Mouse (Mus musculus) CH12.LX (cell line): Measurements from ENCODE around the gene Cnot6. TPM values are rescaled to one million over a fixed set of nuclear protein-coding genes. Genes with fewer than 3 reads are reported as not detected.

Experiments used
- DNase-seq: peaks from one replicate; pipeline ENCODE4 v3.0.0-alpha.2; 2013; ENCODE audit errors: extremely low read depth
- H3K27ac ChIP-seq: 2 replicates; pipeline ENCODE4 v1.5.1; 2012; ENCODE audit warnings: low read depth, mild to moderate bottlenecking, control low read depth, moderate library complexity; ENCODE audit not compliant: insufficient read depth
- H3K27me3 ChIP-seq: replicated peaks from 2 replicates; pipeline ENCODE3; 2012; ENCODE audit warnings: inconsistent platforms
- H3K36me3 ChIP-seq, 2 experiments: replicated peaks in 1 of 2; 2 replicates each; pipeline versions ENCODE3 to v1.6.1; 2012; ENCODE audit warnings: inconsistent platforms in 1 of 2, low read length in 1 of 2, mild to moderate bottlenecking in 1 of 2, mixed read lengths in 1 of 2, moderate library complexity in 1 of 2; ENCODE audit not compliant: control insufficient read depth in 1 of 2, insufficient read depth in 1 of 2
- H3K4me1 ChIP-seq, 2 experiments: 2 replicates each; pipeline ENCODE4 v1.6.1; 2012; ENCODE audit warnings: inconsistent platforms in 1 of 2, moderate library complexity in 1 of 2; ENCODE audit not compliant: insufficient read depth in 2 of 2, control insufficient read depth in 1 of 2
- H3K4me2 ChIP-seq: 2 replicates; pipeline ENCODE4 v1.6.1; 2012; ENCODE audit warnings: low read depth, mild to moderate bottlenecking, control low read depth; ENCODE audit not compliant: poor library complexity, insufficient read depth, severe bottlenecking
- H3K4me3 ChIP-seq, 3 experiments: fragments of 150-350 bp in 1 of 3; sonication (generic) in 1 of 3; replicated peaks in 1 of 3; 2 replicates each; pipeline versions ENCODE3 to v1.5.1; 2011 to 2012; ENCODE audit warnings: low read depth in 2 of 3, low read length in 2 of 3, mild to moderate bottlenecking in 2 of 3, moderate library complexity in 2 of 3, control low read depth in 1 of 3, improper control_type of control experiment in 1 of 3, inconsistent platforms in 1 of 3, mixed read lengths in 1 of 3; ENCODE audit not compliant: poor library complexity in 1 of 3
- H3K79me2 ChIP-seq: replicated peaks from 2 replicates; pipeline ENCODE4 v1.6.1; 2012; ENCODE audit warnings: mild to moderate bottlenecking, moderate library complexity; ENCODE audit not compliant: control insufficient read depth, poor library complexity, insufficient read depth, severe bottlenecking; ENCODE audit errors: extremely low read depth
- H3K9ac ChIP-seq: 2 replicates; pipeline ENCODE4 v1.6.1; 2012; ENCODE audit warnings: low read depth, mild to moderate bottlenecking, control low read depth, moderate library complexity; ENCODE audit not compliant: insufficient read depth
- H3K9me3 ChIP-seq: replicated peaks from 2 replicates; pipeline ENCODE3; 2012; ENCODE audit warnings: low read length, inconsistent platforms, mixed read lengths
- CTCF ChIP-seq, 2 experiments: IDR thresholded peaks in 1 of 2; conservative IDR thresholded peaks in 1 of 2; 2 replicates each; pipeline ENCODE4 v1.5.1; 2011 to 2012; ENCODE audit warnings: low read depth in 2 of 2, low read length in 2 of 2, improper control_type of control experiment in 1 of 2, inconsistent platforms in 1 of 2, mild to moderate bottlenecking in 1 of 2, moderate library complexity in 1 of 2
- EP300 ChIP-seq: IDR thresholded peaks from 2 replicates; pipeline ENCODE4 v1.6.1; 2011; ENCODE audit warnings: low read length, improper control_type of control experiment
- IRF4 ChIP-seq: IDR thresholded peaks from 2 replicates; pipeline ENCODE4 v1.6.1; 2014; ENCODE audit warnings: low read depth, mild to moderate bottlenecking, inconsistent platforms, low read length, improper control_type of control experiment
- JUND ChIP-seq: conservative IDR thresholded peaks from 2 replicates; pipeline ENCODE4 v1.6.1; 2011; ENCODE audit warnings: low read depth, low read length, improper control_type of control experiment
- MAFK ChIP-seq: IDR thresholded peaks from 2 replicates; pipeline ENCODE4 v1.6.1; 2011; ENCODE audit warnings: low read length, improper control_type of control experiment; ENCODE audit not compliant: insufficient replicate concordance
- MAZ ChIP-seq: IDR thresholded peaks from 2 replicates; pipeline ENCODE4 v1.6.1; 2012; ENCODE audit warnings: low read depth, mild to moderate bottlenecking, inconsistent platforms, low read length, improper control_type of control experiment, moderate library complexity
- MEF2A ChIP-seq: IDR thresholded peaks from 2 replicates; pipeline ENCODE4 v1.6.1; 2014; ENCODE audit warnings: low read depth, mild to moderate bottlenecking, inconsistent platforms, low read length, improper control_type of control experiment, borderline replicate concordance
- MYC ChIP-seq: IDR thresholded peaks from 2 replicates; pipeline ENCODE4 v1.6.1; 2011; ENCODE audit warnings: low read depth, mild to moderate bottlenecking, improper control_type of control experiment, low read length
- NELFE ChIP-seq: IDR thresholded peaks from 2 replicates; pipeline ENCODE4 v1.6.1; 2011; ENCODE audit warnings: low read depth, low read length, improper control_type of control experiment
- NRF1 ChIP-seq: IDR thresholded peaks from 2 replicates; pipeline ENCODE4 v1.6.1; 2014; ENCODE audit warnings: low read depth, mild to moderate bottlenecking, inconsistent platforms, low read length, improper control_type of control experiment, moderate library complexity
- POLR2A ChIP-seq: IDR thresholded peaks from 2 replicates; pipeline ENCODE4 v1.6.1; 2011; ENCODE audit warnings: low read depth, mild to moderate bottlenecking, improper control_type of control experiment, low read length
- SIN3A ChIP-seq: IDR thresholded peaks from 2 replicates; pipeline ENCODE4 v1.6.1; 2012; ENCODE audit warnings: low read length, improper control_type of control experiment, inconsistent platforms
- TBP ChIP-seq: conservative IDR thresholded peaks from 2 replicates; pipeline ENCODE4 v1.6.1; 2011; ENCODE audit warnings: low read depth, low read length, improper control_type of control experiment
- UBTF ChIP-seq: IDR thresholded peaks from 2 replicates; pipeline ENCODE4 v1.6.1; 2012; ENCODE audit warnings: low read depth, mild to moderate bottlenecking, inconsistent platforms, low read length, improper control_type of control experiment, moderate library complexity
- ZKSCAN1 ChIP-seq: IDR thresholded peaks from 2 replicates; pipeline ENCODE4 v1.6.1; 2012; ENCODE audit warnings: low read depth, inconsistent platforms, low read length, improper control_type of control experiment, borderline replicate concordance
- ZMIZ1 ChIP-seq: IDR thresholded peaks from 2 replicates; pipeline ENCODE4 v1.6.1; 2012; ENCODE audit warnings: low read depth, mild to moderate bottlenecking, inconsistent platforms, low read length, improper control_type of control experiment
- ZNF384 ChIP-seq: IDR thresholded peaks from 2 replicates; pipeline ENCODE4 v1.6.1; 2012; ENCODE audit warnings: low read depth, low read length, improper control_type of control experiment, inconsistent platforms
- dilution Hi-C: fragments of 300-500 bp; cut with MboI; formaldehyde crosslinking; loops from 2 replicates; pipeline ENCODE4 v1.14.3; 2020; ENCODE audit warnings: low sequenced_read_pairs; ENCODE audit not compliant: extremely low pct_unique_long_range_greater_than_20kb, extremely low pct_ligation_motif_present
- in situ Hi-C: fragments of 300-500 bp; cut with MboI; formaldehyde crosslinking; loops from 3 replicates; pipeline ENCODE4 v1.14.3; 2019; ENCODE audit warnings: low sequenced_read_pairs, low pct_ligation_motif_present, low pct_unique_long_range_greater_than_20kb, mixed read lengths
- polyA plus RNA-seq: library from polyadenylated mRNA; unstranded; fragments of >175 nt; gene quantifications from 2 replicates; pipeline ENCODE4 v1.2.1, GENCODE M21; 2012; ENCODE audit warnings: low read depth; ENCODE audit not compliant: insufficient read length
- total RNA-seq, 2 experiments: library from RNA; depleted of rRNA; stranded (reverse); fragments of 300-350 nt in 1 of 2; fragments of >200 nt in 1 of 2; gene quantifications; 2 replicates each; pipeline ENCODE4 v1.2.3; 2012 to 2014

Cnot6 gene
- total and polyA plus RNA-seq, 3 experiments, result 32.4 to 90.8 (median 85.0) TPM

DNA sequence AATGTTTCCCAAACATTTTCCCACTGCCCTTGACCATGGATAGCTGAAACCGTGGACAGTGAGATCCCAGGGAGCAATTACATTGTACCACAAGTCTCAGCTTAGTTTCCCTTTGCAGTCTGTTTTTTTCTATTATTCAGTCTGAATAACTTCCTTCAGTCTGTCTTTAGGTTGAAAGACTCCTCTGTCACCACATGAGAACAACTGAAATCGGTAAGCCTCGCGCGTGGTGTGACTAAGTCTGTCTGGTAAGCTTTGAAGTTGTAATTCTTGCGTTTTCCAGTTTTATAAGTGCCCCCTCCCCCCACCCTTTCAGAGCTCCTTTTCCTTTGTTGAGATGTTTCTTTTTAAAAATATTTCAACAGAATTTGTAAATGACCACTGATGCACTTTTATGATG lies 10.2 kb upstream of the Cnot6 start:
- H3K27ac ChIP-seq, result no peak overlapping the region
- H3K27me3 ChIP-seq, result no peaks in the 10 kb centered on the region
- peaks cover 0 to 3% of the 10 kb centered on the region in 2 experiments for H3K36me3 ChIP-seq
- dilution Hi-C loops, result no loop called here
- no peak overlapping the region for H3K4me2 ChIP-seq
- in situ Hi-C loops, result no loop called here
- no peaks in the 10 kb centered on the region for H3K9me3 ChIP-seq
- no peak overlapping the region for H3K4me3 ChIP-seq
- H3K79me2 ChIP-seq, result no peaks in the 10 kb centered on the region
- peaks cover 0 to 19% of the 10 kb centered on the region in 2 experiments; a peak in 2 of 4 replicates for H3K4me1 ChIP-seq
- TF ChIP-seq TBP, result no peak
- TF ChIP-seq MEF2A, result no peak
- no peak for TF ChIP-seq JUND
- no peak for TF ChIP-seq ZKSCAN1
- TF ChIP-seq CTCF (conservative IDR thresholded peaks at IDR 0.05 in 1 of 2, IDR thresholded peaks at IDR 0.05 in 1 of 2; ENCODE audit: low read depth in 2 of 2, low read length in 2 of 2), result no peak
- TF ChIP-seq EP300, result no peak
- TF ChIP-seq SIN3A, result no peak
- no peak for TF ChIP-seq MYC
- no peak for TF ChIP-seq ZNF384
- H3K9ac ChIP-seq, result no peak overlapping the region
- DNase-seq, result no peak

DNA sequence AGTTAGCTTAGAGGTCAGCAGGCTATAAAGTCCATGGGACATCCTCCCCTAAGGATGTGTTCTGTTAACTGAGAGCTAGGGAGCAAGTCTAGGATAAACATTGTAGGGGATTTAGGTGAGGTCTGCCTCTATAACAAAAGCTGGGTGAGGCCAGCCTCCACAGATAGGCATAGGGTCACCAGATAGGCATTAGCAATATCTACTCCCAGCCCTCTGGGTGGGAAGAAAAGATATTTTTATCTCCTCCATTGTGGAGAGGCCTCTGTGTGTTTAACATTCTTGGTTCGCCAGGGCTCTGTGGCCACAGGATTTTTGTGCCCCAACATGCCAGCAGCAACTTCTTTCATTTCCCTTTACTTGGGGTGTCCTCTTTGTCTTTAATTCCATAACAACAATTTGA lies 8.8 kb upstream of the Cnot6 start:
- Histone ChIP-seq H3K9ac (no peak overlapping the region), H3K27me3 (no peaks in the 10 kb centered on the region), H3K27ac (no peak overlapping the region), H3K4me2 (no peak overlapping the region), H3K9me3 (no peaks in the 10 kb centered on the region), H3K36me3 (peaks cover 0 to 3% of the 10 kb centered on the region in 2 experiments), H3K4me1 (peaks cover 0 to 19% of the 10 kb centered on the region in 2 experiments; a peak in 2 of 4 replicates), H3K4me3 (no peak overlapping the region), H3K79me2 (no peaks in the 10 kb centered on the region)
- no peak for TF ChIP-seq UBTF
- TF ChIP-seq IRF4, result no peak
- no peak for TF ChIP-seq MAFK
- no peak for TF ChIP-seq NELFE
- no peak for TF ChIP-seq POLR2A
- TF ChIP-seq NRF1, result no peak
- no peak for TF ChIP-seq MAZ
- no peak for TF ChIP-seq ZMIZ1
- dilution Hi-C loops, result no loop called here
- in situ Hi-C loops, result no loop called here
- DNase-seq, result no peak
